Mouse (Mus musculus) intestine, embryonic 16.5 days (tissue): ENCODE data around the gene Pars2. TPM values are rescaled to one million over a fixed set of nuclear protein-coding genes. Genes with fewer than 3 reads are reported as not detected.
A peak's percentile ranks its signal among the peaks of the same experiment; 100 is the strongest.

Experiments
- ATAC-seq: fragments of 200-750 bp; cut with Nextera tagmentation; 2 replicates; pipeline ENCODE4 v1.8.0; 2017; ENCODE audit warnings: moderate TSS enrichment, moderate library complexity
- H3K27ac ChIP-seq: fragments of 300-500 bp; sonication (generic); 2 replicates; pipeline ENCODE4 v1.5.1; 2014; ENCODE audit warnings: mild to moderate bottlenecking, low read length
- H3K27me3 ChIP-seq: fragments of 300-500 bp; sonication (generic); replicated peaks from 2 replicates; pipeline ENCODE4 v1.6.1; 2014; ENCODE audit warnings: low read length, control low read depth, mixed read lengths; ENCODE audit not compliant: control insufficient read depth, insufficient read depth
- H3K36me3 ChIP-seq: fragments of 300-500 bp; sonication (generic); 2 replicates; pipeline ENCODE4 v1.6.1; 2014; ENCODE audit warnings: low read length, control low read depth; ENCODE audit not compliant: control insufficient read depth, insufficient read depth
- H3K4me1 ChIP-seq: fragments of 300-500 bp; sonication (generic); 2 replicates; pipeline ENCODE4 v1.6.1; 2014; ENCODE audit warnings: low read length, control low read depth, mixed read lengths; ENCODE audit not compliant: control insufficient read depth, insufficient read depth
- H3K4me2 ChIP-seq: fragments of 300-500 bp; sonication (generic); 2 replicates; pipeline ENCODE4 v1.6.1; 2014; ENCODE audit warnings: low read depth, low read length, control low read depth
- H3K4me3 ChIP-seq: fragments of 300-500 bp; sonication (generic); 2 replicates; pipeline ENCODE4 v1.5.1; 2014; ENCODE audit warnings: mild to moderate bottlenecking, low read length
- H3K9ac ChIP-seq: fragments of 300-500 bp; sonication (generic); 2 replicates; pipeline ENCODE4 v1.6.1; 2014; ENCODE audit warnings: low read depth, low read length
- H3K9me3 ChIP-seq: fragments of 300-500 bp; sonication (generic); 2 replicates; pipeline ENCODE4 v1.6.1; 2016; ENCODE audit warnings: low read length, control low read depth; ENCODE audit not compliant: control insufficient read depth
- WGBS: fragments of 180-500 bp; shearing (Covaris S2); extraction: QIAGEN DNeasy Blood & Tissue Kit; methylation state at CpG from one replicate; pipeline ENCODE4 v1.1.7; 2014; 5-methylcytosine and 5-hydroxymethylcytosine counted together
- polyA plus RNA-seq: library from polyadenylated mRNA; unstranded; fragments of >200 nt; fragmentation: Nextera tagmentation; extraction: Ambion mirVana; gene quantifications from 2 replicates; pipeline ENCODE4 v1.2.1, GENCODE M21; 2015

Gene Pars2
- polyA plus RNA-seq, 1 experiment from 2014 or later: 15.9 TPM

DNA sequence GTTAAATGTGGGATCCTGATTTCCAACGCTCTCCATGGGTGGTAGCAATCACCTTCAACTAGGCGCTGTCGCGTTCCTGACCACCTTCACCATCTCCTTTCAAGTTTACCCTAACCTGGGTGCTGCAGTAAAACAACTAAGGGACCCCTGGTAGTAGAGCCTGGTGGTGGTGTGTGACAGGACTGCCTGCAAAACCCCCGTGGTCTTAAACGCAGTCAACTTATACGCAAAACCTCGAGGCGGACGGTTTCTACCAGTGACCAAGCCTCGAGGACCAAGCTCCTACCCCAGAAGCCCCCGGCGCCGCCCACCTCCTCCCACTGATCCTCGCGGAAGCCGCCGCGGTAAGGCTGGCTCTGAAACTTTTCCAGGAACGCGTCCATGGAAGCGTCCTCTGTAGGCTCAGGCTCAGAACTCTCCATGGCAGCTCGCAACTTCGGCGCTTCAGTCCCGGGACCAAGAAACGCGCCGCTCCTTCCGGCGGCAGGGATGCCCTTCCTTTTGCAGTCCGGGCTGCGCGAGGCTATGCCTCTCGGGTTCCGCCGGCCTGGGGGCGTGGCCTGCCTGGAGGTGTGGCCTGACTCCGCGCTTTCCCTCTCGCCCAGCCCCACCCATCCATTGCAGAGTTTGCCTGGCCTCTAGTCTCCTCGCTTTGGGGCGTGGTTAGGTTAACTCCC is 27.7 kb downstream of the Pars2 start, which contains the start of gene Ttc4:
Gene Ttc4, minus strand, starts transcription at position 503 of the 677 bp plus-strand sequence.
- no peaks in the 10 kb centered on the region for H3K9me3 ChIP-seq
- peaks cover 7% of the 10 kb centered on the region; the same call in 1 of the 2 replicates for H3K36me3 ChIP-seq
- ATAC-seq: peak; percentile 99
- peaks cover 11% of the 10 kb centered on the region for H3K4me1 ChIP-seq
- H3K27ac ChIP-seq: peak within 1 kb of the TSS; percentile 63; the same call in 1 of the 2 replicates
- H3K4me3 ChIP-seq: peak within 1 kb of the TSS; percentile 96
- under 1% methylated on average over 43 of the region's 43 CpGs for WGBS
- no peaks in the 10 kb centered on the region for H3K27me3 ChIP-seq
- H3K4me2 ChIP-seq: peak within 1 kb of the TSS; percentile 84
- H3K9ac ChIP-seq: peak within 1 kb of the TSS; percentile 97

DNA sequence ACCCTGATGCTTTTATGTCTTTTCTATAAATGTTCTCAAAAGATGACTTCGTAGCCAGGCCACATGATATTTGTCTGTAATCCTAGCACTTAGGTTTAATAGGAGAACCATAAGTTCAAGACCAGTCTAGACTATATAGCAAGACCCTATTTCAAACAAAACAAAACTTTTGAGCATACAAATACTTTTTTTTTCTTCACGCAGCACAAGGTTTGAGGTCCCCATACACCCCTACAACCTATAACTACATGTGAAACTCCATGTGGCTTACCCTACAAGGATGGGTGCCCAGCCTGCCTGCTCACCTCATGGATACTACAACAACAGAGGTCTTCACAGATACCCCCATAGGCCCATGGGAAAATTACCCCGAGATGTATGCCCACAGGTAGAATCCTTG is 28.3 kb downstream of the Pars2 start:
- Histone ChIP-seq H3K9me3 (no peaks in the 10 kb centered on the region), H3K27me3 (no peaks in the 10 kb centered on the region), H3K4me1 (peaks cover 11% of the 10 kb centered on the region), H3K9ac (no peak overlapping the region), H3K4me2 (peak overlapping the region; percentile 16; the same call in 1 of the 2 replicates), H3K27ac (no peak overlapping the region), H3K4me3 (peak overlapping the region; percentile 96), H3K36me3 (peaks cover 7% of the 10 kb centered on the region; the same call in 1 of the 2 replicates)
- 44% methylated on average over 3 of the region's 3 CpGs for WGBS
- ATAC-seq: peak; percentile 54

DNA sequence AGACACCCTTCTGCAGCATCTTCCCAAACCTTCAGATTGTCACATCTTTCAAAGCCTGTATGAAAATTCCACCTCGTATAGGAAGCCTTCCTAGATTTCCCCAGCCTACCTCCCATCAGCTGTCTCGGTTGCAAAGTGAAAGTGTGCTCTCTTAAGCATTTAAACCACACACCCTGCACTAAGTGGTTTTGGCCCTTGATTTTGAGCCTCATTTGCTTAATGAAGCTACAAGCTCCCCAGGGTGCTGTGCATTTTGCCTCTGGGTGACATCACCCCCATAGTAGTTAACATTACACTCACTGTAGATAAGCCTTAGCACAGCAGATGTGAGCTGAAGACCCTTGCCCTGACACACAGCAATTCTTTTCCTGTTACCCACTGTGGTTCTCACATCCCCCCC is 30.1 kb downstream of the Pars2 start:
- no peak overlapping the region for H3K9ac ChIP-seq
- H3K9me3 ChIP-seq: no peaks in the 10 kb centered on the region
- no peaks in the 10 kb centered on the region for H3K27me3 ChIP-seq
- ATAC-seq: no peak
- WGBS: 49% methylated on average over 2 of the region's 2 CpGs
- H3K4me3 ChIP-seq: no peak overlapping the region
- H3K27ac ChIP-seq: no peak overlapping the region
- peaks cover 11% of the 10 kb centered on the region for H3K4me1 ChIP-seq
- peaks cover 4% of the 10 kb centered on the region; the same call in 1 of the 2 replicates for H3K36me3 ChIP-seq
- no peak overlapping the region for H3K4me2 ChIP-seq

DNA sequence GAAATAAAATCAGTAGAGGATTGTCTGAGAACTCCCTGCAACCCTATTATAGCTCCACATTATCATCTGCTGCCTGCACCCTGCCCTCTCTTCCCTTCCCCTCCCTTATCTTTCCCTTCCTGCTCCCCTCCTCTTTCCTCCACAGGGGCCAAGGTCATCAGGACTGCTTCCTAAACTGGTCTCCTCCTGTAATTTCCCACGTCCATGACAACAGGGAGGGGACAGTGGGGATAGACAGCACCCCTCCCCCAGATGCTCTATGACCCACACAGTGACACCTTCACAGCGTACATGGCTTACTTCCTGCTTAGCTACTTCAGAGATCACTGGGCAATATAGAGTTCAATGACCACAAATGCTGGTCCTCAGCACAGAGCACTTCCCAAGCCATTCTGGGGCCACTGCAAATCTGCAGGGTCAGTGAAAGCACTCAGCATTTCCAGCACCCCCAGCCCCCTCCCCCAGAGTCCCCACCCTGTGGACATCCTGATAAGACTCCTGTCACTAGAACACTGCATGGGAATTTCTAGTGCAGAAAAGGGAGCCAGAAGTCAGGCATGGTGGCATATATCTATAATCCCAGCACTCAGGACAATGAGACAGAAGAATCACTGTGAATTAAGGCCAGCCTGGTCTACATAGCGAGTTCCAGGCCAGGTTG is 37.9 kb downstream of the Pars2 start:
- H3K27ac ChIP-seq: peak overlapping the region; percentile 3
- WGBS: 27% methylated on average over 3 of the region's 3 CpGs

DNA sequence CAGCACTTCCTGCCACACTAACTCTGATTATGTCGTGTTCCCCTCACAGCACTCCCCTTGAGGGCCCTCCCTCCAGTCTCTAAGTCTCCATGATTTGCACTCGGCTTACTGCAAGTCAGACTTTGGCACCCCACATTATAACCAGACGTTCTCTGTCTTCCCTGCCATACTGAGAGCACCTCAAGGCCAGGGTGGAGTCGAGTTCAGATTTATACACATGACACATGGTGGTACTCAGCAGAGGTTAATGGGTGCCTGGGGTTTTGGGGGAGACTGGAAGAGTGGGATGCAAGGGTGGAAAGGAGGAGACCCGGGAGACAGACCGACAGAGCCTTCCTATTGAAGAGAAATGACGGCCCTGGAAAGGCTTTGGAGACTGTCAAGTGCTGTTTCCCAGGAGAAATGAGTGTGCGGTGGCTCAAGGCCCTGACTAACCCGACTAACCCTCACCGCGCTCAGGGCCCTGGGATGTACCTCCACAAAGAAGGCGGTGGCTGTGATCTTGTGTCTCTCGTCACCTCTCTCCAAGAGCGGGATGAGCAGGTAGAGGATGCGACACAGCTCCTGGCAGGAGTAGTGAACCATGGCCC is 43.1 kb downstream of the Pars2 start:
- WGBS: 82% methylated on average over 15 of the region's 15 CpGs
- peaks cover 2% of the 10 kb centered on the region; the same call in 1 of the 2 replicates for H3K4me1 ChIP-seq

More for the DNA sequence above, 37.9 kb downstream of the Pars2 start:
- Histone ChIP-seq H3K9ac (no peak overlapping the region), H3K4me2 (no peak overlapping the region), H3K36me3 (no peaks in the 10 kb centered on the region), H3K9me3 (no peaks in the 10 kb centered on the region), H3K4me1 (peaks cover 10% of the 10 kb centered on the region), H3K4me3 (no peak overlapping the region), H3K27me3 (no peaks in the 10 kb centered on the region; the same call in 1 of the 2 replicates)
- peak; percentile 91 for ATAC-seq

DNA sequence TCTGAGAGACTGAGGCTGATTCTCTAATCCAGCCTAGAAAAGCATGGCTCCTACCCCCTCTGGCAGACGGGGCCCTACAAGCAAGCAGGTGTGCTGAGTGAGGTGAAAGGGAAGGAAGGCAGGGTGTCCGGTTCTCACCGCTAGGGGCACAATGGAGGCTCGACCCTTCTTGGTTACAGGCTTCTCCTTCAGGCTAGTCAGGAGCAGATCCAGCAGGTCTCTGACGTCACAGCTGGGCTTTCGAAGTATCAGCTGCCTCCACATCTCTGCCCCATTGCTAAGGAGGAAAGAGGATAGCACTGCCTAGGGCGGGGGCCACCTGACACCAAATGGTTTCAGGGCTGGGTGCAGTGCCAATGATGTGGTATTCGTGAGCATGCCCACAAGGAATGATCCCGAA is 49.1 kb downstream of the Pars2 start:
- Histone ChIP-seq H3K27me3 (no peaks in the 10 kb centered on the region), H3K9me3 (no peaks in the 10 kb centered on the region), H3K4me2 (no peak overlapping the region), H3K4me1 (peaks cover 9% of the 10 kb centered on the region), H3K4me3 (no peak overlapping the region), H3K36me3 (no peaks in the 10 kb centered on the region), H3K27ac (no peak overlapping the region), H3K9ac (no peak overlapping the region)
- ATAC-seq: peak; percentile 52
- WGBS: 18% methylated on average over 9 of the region's 9 CpGs

More for the DNA sequence above, 43.1 kb downstream of the Pars2 start:
- Histone ChIP-seq H3K9ac (no peak overlapping the region), H3K36me3 (no peaks in the 10 kb centered on the region), H3K4me2 (no peak overlapping the region), H3K27ac (no peak overlapping the region), H3K27me3 (no peaks in the 10 kb centered on the region; the same call in 1 of the 2 replicates), H3K9me3 (no peaks in the 10 kb centered on the region), H3K4me3 (no peak overlapping the region)
- no peak for ATAC-seq

DNA sequence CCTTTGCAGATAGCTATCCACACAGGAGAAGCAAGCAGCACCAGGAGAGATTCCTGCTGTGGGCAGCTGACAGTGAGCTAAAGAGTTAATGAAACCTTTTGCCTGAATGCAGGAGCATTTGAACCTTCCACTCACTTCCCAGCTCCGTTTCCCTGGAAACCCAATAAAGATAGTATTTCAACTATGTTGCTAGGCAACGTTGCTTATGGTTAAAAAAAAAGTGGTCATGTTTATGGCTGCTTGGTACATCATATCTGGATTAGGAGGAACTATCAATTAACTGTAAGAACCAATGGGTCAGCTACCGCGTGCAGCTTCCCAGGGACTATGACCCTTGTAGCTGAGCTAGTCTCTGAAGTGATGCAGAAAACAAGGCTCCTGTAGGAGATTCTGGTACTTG is 49.9 kb downstream of the Pars2 start:
- no peaks in the 10 kb centered on the region for H3K27me3 ChIP-seq
- peaks cover 12% of the 10 kb centered on the region for H3K4me1 ChIP-seq
- 16% methylated on average over 4 of the region's 4 CpGs for WGBS
- no peaks in the 10 kb centered on the region for H3K36me3 ChIP-seq
- no peak overlapping the region for H3K4me3 ChIP-seq
- H3K27ac ChIP-seq: no peak overlapping the region
- H3K4me2 ChIP-seq: no peak overlapping the region
- H3K9ac ChIP-seq: no peak overlapping the region
- H3K9me3 ChIP-seq: no peaks in the 10 kb centered on the region
- peak; percentile 63 for ATAC-seq

DNA sequence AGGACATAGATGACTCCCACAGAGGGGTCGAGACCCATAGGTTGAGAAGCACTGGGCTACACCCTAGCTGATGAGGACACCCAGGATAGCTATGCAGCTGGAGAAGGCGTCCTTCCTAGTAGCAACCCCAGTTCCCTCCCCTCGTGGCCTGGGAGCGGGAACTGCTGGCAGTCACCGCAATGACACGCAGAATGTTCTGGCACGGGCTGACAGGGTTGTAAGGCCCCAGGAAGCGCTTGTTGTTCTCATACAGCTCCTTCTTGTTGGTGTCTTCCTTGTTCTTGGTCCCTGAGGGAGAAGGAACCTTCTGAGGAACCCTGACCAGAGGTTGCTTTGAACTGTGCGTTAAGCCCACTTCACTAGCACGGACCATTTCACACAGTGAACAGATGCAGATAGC is 53.1 kb downstream of the Pars2 start:
- Histone ChIP-seq H3K4me1 (peaks cover 20% of the 10 kb centered on the region), H3K4me3 (no peak overlapping the region), H3K4me2 (no peak overlapping the region), H3K9me3 (no peaks in the 10 kb centered on the region), H3K36me3 (no peaks in the 10 kb centered on the region), H3K27me3 (no peaks in the 10 kb centered on the region), H3K9ac (no peak overlapping the region), H3K27ac (no peak overlapping the region)
- ATAC-seq: no peak
- 77% methylated on average over 10 of the region's 10 CpGs for WGBS

DNA sequence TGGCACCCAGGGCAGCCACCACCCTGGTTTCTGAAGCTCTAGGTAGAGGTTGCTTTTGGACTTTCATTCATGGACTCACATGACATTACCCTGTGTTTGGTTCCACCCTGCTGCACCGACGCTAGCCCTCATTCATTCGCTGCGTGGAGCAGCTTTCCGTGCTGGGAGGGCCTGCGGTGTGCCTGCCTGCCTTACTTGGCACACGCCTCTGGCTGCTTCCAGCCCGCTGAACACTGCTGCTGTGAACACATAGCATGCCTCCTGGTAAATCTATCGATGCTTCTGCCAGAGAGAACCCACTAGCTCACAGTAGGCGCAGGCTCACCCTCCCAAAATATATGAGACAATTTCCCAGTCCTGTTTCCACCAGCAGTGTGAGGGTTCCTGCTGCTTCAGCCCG is 53.5 kb downstream of the Pars2 start:
- H3K27ac ChIP-seq: no peak overlapping the region
- no peak overlapping the region for H3K4me2 ChIP-seq
- ATAC-seq: no peak
- H3K36me3 ChIP-seq: no peaks in the 10 kb centered on the region
- H3K9ac ChIP-seq: no peak overlapping the region
- no peaks in the 10 kb centered on the region for H3K27me3 ChIP-seq
- H3K9me3 ChIP-seq: no peaks in the 10 kb centered on the region
- WGBS: 53% methylated on average over 11 of the region's 11 CpGs
- no peak overlapping the region for H3K4me3 ChIP-seq
- H3K4me1 ChIP-seq: peaks cover 20% of the 10 kb centered on the region
